Mouse (Mus musculus) ES-E14 (cell line): ENCODE measurements at regions not wholly inside any gene's neighbourhood (a gene's known extent, or its start where the extent isn't known, plus 50 kb on each side); places are given as distances from the start of the nearest gene placed in this dataset.

Experiments used
- CHD2 ChIP-seq: IDR thresholded peaks from 2 replicates; pipeline ENCODE4 v1.6.1; 2014; ENCODE audit warnings: mild to moderate bottlenecking, low read depth, low read length, inconsistent platforms
- HCFC1 ChIP-seq: IDR thresholded peaks from 2 replicates; pipeline ENCODE4 v1.6.1; 2012; ENCODE audit warnings: low read length, inconsistent platforms, borderline replicate concordance; ENCODE audit not compliant: insufficient read depth
- MAFK ChIP-seq: IDR thresholded peaks from 2 replicates; pipeline ENCODE4 v1.6.1; 2014; ENCODE audit warnings: mild to moderate bottlenecking, low read depth, low read length, inconsistent platforms; ENCODE audit not compliant: insufficient read depth
- ZC3H11A ChIP-seq: IDR thresholded peaks from 2 replicates; pipeline ENCODE4 v1.6.1; 2012; ENCODE audit warnings: low read depth, mild to moderate bottlenecking, inconsistent platforms, low read length, borderline replicate concordance
- ZNF384 ChIP-seq: IDR thresholded peaks from 2 replicates; pipeline ENCODE4 v1.6.1; 2012; ENCODE audit warnings: low read depth, low read length, inconsistent platforms

DNA sequence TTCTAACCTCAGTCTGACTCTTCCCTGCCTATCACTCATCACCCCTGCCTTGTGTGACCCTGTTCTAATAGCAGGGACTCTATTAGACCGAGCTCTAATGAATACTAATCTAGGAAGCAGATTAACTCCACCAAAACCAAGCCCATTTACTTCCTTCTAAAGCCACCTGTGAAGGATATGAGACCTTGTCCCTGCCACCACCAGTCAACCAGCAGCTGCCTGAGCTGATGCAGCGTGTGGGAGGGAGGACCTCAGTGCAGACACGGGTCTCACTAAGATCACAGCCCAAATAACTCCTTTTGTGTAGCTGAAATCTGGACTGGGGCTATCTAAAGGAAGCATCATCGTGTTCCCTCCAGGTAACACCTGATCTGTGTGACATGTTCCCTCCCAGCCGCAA, 152.4 kb downstream of the Abcc12 start:
- TF ChIP-seq ZC3H11A (no peak), HCFC1 (no peak), ZNF384 (no peak), MAFK (no peak), CHD2 (no peak)
